Mouse (Mus musculus) induced T-regulatory cell, adult 2 months (primary cell): ENCODE data around the gene Kazald1.
"Not testable (repeated sequence)": the region's sequence is repeated elsewhere in the genome, so short reads cannot be mapped to it uniquely, and the experiment has no call there.

ENCODE experiments used
- DNase-seq: peaks from one replicate; pipeline ENCODE4 v3.0.0-alpha.2; 2012; ENCODE audit warnings: low read depth

The Kazald1 gene

GRCm38 (mm10) chr19:45074580-45075322 is at the start of gene Kazald1:
TSS of gene Kazald1 (plus strand) at chr19:45075241.
- DNase-seq, result peak; percentile 96

DNA sequence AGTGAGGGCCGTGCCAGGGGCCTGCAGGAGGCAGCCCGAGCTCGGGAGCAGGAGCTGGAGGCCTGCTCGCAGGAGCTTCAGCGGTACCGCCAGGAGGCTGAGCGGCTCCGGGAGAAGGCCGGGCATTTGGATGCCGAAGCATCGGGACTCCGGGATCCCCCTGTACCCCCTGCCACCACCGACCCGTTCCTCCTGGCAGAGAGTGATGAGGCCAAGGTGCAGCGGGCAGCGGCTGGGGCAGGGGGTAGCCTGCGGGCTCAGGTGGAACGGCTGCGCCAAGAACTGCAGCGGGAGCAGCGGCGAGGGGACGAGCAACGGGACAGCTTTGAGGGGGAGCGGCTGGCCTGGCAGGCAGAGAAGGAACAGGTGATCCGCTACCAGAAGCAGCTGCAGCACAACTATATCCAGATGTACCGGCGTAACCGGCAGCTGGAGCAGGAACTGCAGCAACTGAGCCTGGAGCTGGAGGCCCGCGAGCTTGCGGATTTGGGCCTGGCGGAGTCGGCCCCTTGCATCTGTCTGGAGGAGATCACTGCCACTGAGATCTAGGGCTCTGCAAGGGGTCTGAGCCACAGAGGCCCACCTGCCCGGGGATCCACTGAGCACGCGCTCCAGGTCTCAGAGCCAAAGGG is 49.0 kb upstream of the Kazald1 start:
- DNase-seq, result no peak

DNA sequence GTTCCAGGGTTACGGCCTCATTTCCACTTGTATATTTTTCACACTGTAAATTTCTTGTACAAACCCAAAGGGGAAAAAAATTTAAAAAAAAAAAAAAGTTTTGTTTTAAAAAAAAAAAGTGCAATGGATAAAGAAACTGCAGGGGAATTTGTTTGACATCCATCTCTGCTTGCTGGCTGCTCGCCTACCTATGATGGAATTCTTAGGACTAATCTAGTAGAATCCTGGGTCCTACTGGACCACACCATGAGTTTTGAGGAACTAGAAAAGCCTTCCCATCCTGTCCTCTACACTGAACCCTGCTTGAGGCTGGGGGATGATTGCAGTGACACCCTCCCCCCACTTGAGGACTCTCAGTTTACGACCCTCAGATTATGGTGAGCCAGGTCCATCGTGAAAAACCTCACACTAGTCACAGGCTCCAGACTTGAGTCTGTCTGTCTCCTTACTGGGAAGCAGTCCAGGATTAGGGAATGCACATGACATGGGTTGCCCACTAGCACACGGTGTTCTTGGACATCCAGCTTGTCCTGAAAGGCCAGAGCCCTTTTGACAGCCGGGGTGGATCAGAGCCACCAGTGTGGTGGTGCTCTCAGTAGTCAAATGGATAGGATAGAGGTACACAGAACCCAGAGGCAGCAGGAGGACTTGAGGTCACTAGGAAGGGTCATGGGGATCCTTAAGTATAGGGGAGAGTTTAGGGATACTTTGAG is 47.9 kb upstream of the Kazald1 start:
- DNase-seq, result no peak

GRCm38 (mm10) chr19:45027848-45028247 is 47.2 kb upstream of the Kazald1 start:
- DNase-seq, result no peak

- DNase-seq, result no peak
These were observed 46.3 kb upstream of the Kazald1 start for GRCm38 (mm10) chr19:45028746-45029145.

DNA sequence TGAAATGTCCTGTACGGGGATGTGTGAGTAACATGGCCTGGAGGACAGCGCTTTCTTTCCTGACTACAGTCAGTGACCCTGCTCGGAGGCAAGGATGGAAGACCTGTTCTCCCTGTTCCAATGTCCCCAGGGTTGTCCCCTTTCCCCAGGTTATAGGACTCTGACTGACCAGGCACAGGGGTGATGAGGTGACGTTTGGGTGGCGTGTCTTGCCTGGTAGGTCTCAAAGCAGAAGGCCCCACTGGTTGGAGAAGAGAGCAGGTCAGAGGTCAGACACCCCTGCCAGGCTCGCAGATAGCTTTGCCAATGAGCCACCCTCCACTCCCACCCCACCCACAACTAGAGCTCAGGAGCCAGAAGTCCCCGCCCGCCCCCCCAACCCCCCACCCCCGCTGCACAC is 45.5 kb upstream of the Kazald1 start:
- no peak for DNase-seq

- DNase-seq, result peak; percentile 83
These were observed 44.9 kb upstream of the Kazald1 start for GRCm38 (mm10) chr19:45030111-45030510.

DNA sequence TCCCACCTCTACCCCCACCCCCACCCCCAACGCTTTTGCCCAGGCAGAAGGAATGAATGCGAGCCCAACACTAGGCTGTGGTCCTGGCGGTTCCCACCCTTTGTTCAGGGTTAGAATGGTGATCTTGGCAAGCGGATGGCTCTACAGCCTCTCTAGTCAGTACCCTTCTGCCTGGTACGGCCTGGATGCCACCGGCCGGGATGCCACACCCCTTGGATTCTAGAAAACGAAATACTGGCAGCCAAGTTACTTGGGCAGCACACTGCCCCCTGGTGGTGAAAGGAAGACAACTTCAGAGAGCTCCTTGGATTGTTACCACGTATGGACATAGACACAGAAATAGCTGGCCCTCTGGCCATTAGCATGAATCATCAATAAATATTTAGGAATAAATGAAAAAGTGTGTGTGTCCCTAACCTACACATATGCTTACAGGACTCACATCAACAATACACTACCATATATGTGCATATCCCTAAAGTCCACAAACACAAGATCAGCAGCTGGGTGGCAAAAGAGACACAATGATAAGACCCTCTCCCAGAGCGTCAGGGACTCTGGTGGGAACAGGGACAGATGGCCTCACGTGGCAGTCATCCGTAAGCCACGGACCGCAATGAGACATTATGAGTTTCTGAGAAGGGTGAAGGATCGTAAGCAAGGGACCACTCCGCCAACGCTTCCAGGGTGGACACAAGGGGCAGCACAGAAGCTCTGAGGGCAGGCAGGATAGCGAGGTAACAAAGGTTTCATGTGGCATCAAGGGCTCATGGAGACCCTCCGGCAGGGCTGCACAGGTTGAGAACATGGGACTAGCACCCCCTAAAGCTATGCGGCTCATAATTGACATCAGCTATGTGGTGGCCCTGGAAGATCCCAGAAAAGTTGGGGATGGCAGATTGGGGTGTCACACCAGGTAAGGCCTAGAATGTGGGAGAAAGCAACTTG is 44.0 kb upstream of the Kazald1 start:
- peak; percentile 93 for DNase-seq

DNA sequence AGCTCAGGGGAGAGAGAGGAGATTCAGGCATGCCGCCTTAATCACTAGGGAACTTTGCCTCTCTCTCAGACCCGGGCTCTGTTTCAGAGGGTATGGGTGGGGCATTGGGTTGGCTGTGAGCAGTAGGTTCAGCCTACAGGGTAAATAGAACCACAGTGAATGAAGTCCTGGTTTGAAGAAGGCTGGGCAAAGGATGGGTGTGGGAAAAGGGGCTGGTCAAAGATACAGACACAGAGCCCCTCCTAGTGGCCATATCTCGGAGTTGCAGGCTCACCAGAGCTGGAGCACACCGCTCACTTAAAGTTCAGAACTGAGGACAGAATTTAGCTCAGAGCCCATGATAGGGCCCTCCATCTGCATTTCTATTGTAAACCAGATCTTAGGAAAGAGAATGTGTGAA is 43.3 kb upstream of the Kazald1 start:
- peak; percentile 85 for DNase-seq

DNA sequence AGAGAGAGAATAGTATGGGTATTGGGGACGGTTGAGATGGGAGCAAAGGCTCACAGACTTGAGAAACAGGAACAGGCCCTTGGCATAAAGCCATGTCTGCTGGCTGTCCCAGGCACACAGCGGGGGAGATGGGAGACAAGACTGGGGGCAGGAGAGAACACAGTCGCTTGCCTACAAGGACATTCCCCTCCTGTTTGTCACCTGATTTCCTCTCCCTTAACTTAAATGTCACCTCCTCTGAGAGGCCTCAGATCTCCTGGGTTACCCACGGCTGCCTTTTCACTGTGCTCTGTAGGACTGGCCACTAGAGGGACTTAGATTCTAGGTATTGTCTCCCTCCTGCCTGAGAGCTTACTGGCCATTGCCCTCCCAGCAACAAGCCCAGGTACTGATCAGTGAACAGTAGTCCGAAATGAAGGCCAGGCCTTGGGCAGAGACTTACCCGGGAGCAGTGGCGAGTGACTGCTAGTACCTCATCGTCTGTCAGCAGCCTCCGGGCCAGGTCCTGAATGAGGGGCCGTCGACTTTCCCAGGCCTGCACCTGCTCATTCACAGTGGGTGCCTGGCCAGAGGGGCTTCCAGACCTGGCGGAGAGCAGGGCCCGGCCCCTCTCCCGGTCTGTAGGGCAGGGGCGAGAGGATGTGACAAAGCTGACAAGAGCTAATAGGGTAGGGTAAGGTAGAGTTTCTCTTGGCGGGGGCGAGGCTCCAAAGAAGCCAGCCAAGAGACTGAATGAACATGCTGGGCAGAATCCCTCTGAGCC is 42.3 kb upstream of the Kazald1 start:
- DNase-seq, result peak; percentile 63

DNA sequence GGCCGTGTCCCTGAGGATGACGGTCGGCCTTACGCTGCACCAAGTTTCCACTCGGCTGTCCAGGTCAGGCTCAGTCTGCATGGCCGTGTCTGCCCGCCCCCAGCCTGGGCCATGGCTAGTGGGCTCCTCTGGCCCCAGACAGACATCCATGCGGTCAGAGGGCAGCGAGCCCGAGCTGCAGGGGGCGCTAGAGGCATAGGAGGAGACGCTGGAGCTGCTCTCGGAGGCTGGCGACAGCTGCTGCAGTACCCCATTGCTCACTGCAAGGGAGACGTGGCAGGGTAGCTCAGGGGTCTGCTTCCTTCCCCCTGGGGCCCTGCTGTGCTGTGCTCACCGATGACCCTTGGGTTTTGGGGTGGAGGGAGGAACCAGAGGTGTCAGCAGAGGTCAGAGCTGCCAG is 38.2 kb upstream of the Kazald1 start:
- peak; percentile 61 for DNase-seq

- DNase-seq, result not testable (repeated sequence)
These were observed 36.8 kb upstream of the Kazald1 start for GRCm38 (mm10) chr19:45038198-45038597.

DNA sequence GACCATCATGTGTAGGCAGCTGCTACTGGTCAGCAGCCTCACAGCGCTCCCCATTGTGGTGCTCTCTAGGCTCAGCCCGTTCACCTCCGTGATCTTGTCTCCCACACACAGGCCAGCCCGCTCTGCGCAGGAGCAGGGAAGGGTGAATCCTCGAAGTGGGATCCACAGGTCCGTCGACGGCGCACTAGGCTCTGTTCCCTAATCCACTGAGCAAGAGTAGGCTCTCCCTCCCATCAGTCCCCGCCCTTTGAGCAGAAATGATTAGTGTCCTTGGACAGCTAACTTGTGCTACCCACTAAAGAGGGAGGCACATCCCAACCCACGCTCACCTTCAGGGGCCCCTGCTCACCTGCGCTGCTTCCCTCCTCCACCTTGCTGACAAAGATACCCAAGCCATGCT is 34.8 kb upstream of the Kazald1 start:
- no peak for DNase-seq

- no peak for DNase-seq
These were observed 30.6 kb upstream of the Kazald1 start for GRCm38 (mm10) chr19:45044389-45044927.

GRCm38 (mm10) chr19:45045236-45045635 is 29.8 kb upstream of the Kazald1 start:
- DNase-seq, result no peak

DNA sequence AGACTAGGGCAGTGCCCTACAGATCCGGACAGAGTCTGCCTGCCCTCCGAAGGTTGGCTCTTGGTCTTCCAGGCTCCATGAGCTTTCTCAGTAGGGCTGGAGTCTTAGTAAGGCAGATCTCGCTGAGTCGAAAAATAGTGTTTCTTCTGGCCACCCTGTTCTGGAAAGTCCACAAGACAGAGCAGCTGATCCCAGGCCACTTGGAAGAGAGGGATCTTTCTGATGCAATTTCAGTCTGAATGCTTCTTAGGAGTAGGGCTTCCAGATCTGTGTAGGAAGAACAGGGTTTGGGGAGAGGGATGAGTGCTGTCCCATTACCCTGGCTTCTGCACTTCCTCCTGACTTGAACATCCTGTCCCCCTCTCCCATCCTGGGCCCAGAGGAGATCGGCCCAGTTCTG is 29.4 kb upstream of the Kazald1 start, which contains the start of gene Pdzd7:
Pdzd7 (minus strand) TSS at position 67 of the 400 bp plus-strand sequence.
- no peak for DNase-seq

DNA sequence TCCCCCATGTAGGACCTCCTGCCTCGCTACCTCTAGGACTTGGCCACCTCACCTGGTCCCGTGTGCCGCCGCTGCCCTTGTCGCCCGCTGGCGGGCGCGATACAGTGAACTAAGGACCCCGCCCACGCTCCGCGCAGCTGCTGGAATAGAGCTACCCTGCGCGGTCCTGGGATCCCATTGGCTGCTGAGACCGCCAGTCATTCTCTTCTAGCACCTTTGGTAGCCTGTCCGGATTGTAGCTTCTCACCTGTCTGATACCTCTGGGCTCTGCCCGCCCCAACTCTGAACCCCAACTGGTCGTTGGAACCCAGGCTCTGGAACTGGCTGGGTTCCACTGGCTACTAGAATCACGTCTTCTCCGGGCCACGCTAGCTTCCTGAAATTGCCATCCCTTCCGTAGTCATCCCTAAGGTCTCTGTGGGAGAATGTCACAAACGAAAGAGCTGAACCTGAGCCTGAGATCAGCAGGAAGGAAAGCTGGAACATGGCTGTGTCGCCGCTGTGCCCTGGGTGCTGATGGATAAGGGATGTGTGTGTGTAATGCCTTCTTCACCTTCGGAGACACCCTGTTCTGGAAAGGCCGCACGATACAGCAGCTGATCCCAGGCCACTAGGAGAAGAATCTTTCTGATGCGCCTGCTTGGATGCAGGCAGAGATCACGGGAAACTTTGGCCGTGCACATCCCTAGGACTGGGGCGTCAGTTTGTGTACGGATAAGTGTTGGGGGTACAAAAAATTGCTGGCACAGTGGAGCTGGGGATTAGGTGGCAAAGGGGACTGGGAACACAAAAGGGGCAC is 28.3 kb upstream of the Kazald1 start:
- peak; percentile 91 for DNase-seq

DNA sequence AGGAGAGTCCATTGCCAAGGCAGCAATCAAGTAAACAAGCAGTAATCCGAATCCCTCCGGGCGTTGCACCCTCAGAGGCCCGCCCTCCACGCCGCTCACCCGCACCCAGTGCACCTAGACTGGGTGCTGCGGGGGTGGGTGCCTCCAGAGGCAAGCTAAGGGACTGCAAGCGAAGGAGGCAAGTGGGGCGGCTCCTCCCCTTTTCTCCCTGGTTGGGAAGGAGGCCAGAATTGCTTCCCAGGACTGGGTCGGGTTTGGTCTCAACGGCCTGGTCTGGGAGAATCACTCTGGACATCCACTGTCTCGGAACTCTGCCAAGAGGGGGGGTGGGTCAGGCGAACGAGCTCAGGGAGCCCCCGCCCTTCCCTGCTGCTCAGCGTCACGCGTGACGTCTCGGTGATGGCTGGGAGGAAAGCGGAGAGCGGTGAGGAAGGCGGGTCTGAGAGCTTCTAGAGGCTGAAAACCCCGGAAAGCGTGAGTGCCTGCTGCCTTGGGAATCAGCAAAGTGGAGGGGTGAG is 27.6 kb upstream of the Kazald1 start, which contains the start of gene Sfxn3:
Sfxn3 (plus strand) TSS at position 87 of the 518 bp plus-strand sequence.
- peak; percentile 97 for DNase-seq

GRCm38 (mm10) chr19:45047935-45048643 is 27.0 kb upstream of the Kazald1 start:
- DNase-seq, result peak; percentile 89
